Mouse (Mus musculus): ENCODE measurements around the gene Cd68.
A peak's percentile ranks its signal among the peaks of the same experiment; 100 is the strongest.
"Not testable (repeated sequence)": the region's sequence is repeated elsewhere in the genome, so short reads cannot be mapped to it uniquely, and the experiment has no call there.

Gene Cd68

DNA sequence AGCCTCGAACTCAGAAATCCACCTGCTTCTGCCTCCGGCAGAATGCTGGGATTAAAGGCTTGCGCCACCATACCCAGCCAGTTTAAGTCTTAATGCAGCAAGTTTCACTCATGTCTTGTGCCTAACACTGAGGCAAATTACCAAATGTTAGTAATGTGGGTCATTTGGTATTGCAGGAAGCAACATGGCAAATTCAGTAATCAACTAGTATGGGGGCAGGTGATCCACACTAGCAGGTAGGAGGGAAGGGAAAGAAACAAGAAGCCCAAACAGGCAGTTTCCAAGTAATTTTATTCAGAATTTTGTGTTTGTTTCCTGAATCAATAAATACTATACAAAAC lies 682 bp upstream of the Cd68 start:
- DNase-seq (ENCODE audit: low spot score): no peak

DNA sequence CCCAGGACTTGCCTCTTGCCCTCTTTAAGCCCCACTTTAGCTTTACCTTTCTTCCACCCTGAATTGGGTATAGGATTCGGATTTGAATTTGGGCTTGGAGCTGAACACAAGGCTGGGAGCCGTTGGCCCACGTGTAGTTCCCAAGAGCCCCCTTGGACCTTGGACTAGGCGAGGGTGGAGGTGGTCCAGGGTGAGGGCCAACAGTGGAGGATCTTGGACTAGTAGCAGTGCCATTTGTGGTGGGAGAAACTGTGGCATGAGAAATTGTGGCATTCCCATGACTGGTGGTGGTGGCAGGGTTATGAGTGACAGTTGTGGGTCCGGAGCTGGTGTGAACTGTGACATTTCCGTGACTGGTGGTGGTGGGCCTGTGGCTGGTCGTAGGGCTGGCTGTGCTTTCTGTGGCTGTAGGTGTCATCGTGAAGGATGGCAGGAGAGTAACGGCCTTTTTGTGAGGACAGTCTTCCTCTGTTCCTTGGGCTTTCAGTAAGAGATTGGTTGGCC lies 444 bp downstream of the Cd68 start:
- DNase-seq (ENCODE audit: low spot score): no peak

DNA sequence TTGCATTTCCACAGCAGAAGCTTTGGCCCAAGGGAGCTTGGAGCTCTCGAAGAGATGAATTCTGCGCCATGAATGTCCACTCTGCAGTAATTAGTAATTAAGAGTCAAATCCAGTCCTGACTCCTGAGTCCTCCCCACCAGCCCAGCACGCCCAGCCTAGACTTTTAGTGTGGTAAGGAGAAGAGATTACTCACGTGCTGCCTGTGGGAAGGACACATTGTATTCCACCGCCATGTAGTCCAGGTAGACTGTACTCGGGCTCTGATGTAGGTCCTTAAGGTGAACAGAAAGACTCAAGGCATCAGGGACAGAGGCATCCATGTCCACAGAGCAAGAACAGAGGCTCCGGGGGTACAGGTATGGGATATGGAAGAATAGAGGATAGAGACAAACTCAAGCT lies 1.1 kb downstream of the Cd68 start:
- DNase-seq (ENCODE audit: low spot score): no peak

DNA sequence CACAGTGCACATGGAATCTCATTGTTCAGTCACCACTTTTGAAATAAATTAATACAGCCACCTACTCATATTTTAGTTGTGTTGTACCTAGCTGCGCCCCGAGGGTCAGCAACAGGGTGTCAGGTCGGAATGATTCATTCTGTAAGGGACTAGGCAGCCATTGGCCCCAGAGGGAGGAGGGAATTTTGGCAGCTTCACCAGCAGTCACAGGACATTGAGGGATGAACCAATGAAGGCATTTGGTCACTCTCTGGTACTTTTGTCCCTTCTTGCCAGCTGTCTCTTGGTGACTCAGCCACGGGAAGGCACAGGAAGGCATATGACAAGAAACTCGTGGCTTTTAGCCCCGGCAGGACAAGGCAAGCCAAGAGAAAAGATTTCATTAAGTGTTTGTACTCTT lies 2.2 kb downstream of the Cd68 start:
- DNase-seq (ENCODE audit: low spot score): no peak

DNA sequence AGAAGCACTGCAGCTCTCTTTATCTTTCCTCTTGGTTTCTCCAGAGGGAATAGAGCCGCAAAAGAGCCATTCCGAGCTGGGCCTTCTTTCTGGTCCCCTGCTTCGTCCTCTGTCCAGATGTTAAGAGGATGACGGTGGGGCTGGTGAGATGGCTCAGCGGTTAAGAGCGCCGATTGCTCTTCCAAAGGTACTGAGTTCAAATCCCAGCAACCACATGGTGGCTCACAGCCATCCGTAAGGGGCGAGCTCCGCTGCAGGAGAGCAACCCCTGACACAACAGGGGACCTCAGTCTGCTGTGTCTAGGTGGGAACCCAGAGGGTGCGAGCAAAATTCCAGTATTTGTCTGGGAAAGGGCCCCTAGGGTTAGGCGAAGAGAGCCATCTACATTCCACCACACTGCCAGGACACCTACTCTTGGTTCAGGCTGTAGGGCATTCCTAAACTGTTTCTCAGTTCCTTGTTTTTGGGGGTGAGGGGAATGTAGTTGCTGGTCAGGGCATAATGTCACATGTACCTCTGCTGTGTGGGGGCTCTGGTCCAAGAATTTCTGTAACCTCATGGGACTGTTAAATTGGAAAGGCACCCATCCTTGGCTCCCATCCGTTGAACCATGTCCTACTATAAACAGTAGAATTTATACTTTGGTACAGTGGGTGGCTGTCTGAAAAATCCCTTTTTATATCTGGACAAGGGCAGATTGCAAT lies 2.8 kb downstream of the Cd68 start:
- DNase-seq (ENCODE audit: low spot score): no peak

DNA sequence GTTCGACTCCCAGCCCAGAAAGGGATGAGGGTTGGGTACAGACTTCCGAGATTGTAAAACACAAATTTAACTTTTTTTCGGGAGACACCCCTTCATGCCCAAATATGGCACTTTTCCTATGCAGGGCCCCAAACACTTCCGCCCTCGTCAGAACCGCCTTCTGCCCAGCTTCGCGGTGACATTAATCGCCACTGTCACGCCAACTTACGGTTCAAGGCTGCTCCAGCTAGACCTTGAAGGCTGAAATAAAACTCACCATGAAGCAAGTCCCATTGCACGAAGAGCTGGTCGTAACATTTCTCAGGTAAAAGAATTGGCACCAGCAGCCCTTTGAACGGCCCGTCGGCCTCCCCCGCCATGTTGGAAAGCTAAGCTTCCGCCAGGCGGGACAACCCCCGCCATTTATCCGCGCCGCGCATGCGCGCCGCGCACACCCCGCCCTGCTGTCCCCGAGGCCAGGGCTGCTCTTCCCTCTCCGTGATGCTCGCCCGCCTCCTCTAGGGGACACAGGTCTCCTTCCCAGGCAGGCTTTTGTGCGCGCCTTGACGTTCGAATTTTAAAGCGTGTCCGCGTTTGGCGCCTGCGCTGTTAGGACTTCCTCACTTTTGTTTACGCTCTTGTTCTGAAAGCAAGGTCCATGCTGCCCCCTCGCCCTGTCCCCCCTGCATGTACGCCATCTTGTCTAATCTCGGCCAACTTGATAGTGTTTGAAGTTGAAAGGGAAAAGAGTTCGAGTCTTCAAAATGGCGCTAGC lies 3.6 kb downstream of the Cd68 start, which contains the start of gene Mpdu1:
Mpdu1 (minus strand) TSS at position 430 of the 754 bp plus-strand sequence.
- peak; percentile 85 for DNase-seq (ENCODE audit: low spot score)

DNA sequence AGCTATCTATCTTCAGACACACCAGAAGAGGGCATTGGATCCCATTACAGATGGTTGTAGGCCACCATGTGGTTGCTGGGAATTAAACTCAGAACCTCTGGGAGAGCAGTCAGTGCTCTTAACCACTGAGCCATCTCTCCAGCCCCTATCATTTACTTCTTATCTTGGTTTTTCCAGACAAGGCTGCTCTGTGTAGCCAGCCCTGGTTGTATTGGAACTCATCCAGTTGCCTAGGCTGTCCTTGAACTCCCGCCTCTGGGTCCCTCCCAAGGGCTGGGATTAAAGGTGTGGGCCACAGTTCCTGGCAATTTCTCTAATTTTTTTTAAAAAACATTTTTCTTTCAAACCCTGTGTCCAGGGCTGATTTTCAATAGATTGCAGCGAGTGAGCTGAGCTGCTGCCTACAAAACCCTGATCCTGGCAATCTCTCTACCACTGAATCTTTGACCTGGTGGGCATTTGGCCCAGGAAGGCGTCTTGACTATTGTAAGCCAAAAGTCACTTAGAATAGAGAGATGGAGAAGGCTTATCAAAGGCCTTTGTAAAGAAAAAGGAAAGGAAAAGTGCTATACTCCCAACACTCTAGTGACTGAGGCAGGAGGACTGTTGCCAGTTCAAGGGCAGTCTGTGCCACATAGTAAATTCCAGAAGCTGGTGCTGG lies 4.6 kb downstream of the Cd68 start:
- no peak for DNase-seq (ENCODE audit: low spot score)

DNA sequence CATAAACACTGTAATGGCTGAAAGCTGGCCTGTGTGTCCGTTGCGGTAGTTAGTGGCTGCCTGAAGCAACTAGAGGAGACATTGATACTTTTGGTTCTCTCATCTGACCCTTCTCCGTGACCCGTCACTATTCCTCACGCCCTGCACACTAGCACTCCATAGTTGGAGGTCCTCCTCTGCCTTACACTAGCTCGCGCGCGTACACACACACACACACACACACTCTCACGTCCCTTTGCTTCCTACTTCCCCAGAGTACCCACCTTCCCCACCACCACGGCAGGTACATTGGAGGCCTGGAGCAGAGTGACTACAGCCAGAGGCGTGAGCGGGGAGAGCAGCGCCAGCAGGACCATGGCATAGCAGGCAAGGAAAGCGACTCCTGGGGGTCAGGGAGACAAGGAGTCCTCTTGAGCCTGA lies 8.5 kb downstream of the Cd68 start:
- DNase-seq (ENCODE audit: low spot score): no peak

DNA sequence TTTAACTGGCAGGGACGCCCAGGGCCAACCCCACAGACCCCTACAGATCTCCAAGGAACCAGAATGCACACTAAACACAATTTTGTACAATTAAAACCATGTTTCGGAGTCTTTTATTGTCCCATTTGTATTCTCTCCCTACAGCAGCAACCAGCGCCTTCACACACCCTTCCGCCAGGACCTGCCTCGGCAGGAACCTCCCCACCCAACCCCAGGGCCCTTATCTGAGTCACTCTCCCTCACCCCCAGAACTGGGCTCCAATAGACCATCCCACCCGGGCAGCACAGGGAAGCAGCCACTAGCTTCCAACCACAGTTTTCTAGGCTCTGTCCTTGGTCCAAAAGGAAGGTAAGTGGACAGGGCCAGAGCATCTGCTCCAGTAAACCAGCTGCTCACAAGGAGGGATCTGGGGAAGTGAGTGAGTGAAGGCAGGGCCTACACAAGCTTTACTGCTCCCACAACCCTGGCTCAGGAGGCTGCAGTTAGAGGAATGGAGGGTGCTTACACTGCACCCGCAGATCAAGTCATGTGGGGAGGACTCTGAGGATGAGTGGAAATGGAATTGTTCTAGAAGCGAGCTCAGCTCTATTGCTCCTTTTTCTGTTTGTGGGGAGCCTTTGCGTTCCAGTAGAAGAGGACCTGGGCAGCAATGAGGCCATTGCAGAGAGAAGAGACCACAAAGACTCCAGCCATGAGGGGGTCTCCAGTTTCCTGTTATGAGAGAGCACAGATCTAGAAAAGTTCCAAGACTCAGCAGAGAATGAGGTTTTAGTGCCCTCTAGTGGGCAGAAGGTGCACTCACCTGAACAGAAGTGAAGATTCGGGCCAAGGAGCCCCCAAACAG lies 9.1 kb downstream of the Cd68 start:
- no peak for DNase-seq (ENCODE audit: low spot score)

DNA sequence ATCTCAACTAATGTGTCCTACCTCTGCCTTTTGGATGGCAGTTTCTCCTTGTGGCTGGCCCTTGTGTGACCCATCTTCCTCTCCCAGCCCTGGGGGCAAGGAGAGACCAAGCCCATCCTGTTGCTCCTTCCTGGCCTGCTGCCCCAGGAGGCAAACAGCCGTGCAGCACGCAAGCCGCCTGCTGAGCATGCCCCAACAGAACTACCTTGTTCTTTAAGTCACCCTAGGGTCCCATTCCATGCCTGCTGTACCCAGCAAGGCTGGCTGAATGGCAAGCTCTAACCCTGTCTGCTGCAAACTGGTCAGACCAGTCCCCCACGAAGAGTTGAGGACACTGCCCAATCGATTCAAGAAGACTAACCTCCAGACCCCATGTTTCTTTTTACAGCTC lies 9.9 kb downstream of the Cd68 start:
- DNase-seq (ENCODE audit: low spot score): no peak

DNA sequence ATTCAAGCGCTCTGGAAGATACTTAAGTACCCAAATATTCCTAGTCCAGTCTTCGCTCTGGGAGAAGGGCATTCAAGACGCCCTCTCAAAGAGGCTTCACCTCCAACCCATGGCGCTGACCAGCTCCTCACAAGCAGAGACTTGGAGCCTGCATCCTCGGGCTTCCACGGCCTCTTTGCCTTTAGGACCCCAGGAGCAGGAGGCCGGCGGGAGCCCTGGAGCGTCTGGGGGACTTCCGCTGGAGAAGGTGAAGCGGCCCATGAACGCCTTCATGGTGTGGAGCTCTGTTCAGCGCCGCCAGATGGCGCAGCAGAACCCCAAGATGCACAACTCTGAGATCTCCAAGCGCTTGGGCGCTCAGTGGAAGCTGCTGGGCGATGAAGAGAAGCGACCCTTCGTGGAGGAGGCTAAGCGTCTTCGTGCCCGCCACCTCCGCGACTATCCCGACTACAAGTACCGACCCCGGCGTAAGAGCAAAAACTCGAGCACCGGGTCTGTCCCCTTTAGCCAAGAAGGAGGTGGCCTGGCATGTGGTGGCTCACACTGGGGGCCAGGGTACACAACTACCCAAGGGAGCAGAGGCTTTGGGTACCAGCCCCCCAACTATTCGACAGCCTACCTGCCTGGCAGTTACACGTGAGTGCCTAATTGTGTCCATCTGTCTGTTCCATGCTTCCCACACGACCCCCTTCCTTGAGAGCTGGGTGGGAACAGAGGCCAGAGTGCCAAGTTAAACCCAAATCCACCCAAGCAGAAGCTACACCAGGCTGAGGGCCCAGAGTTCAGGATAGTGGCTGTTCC lies 10.5 kb downstream of the Cd68 start, which contains the start of gene Sox15:
Sox15 (plus strand) TSS at position 51 of the 801 bp plus-strand sequence.
- DNase-seq (ENCODE audit: low spot score): no peak

DNA sequence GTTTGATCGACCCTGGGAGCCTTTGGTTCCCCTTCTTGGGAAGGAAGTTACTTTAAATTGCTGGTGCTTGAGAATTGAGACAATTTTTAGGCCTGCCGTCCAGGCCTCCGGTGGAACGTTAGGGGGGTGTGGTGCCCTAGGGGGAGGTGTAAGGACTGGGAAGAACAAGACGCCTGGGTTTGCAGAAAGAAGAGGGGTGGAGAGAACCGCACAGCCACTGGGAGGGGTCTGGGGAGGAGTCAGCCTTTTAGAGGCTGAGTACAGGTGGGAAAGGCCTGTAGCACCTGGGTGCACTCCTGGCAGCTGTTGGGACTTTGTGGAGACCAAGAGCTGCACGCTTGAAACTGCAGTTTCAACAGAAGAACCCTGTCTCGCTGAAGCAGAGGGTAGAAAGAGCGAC lies 11.2 kb downstream of the Cd68 start:
- no peak for DNase-seq (ENCODE audit: low spot score)

DNA sequence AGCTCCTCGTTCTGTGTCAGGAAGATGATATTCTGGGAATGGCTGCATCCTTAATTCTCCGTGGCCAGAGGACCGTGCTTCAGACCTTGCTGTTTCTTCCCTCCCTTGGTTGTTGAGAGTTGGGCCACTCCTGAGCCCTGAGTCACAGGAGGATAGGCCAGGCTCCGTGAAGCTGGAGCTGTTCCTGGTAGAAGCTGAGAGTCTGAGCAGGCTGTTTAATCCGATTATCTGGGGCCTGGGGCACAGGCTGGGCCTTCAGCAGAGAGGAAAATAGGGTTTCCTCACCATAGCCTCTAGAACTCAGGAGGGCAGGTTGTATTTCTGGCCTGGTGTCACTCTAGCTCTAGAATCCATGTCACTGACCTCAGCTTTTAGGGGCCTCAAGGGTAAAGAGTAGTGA lies 12.6 kb downstream of the Cd68 start:
- no peak for DNase-seq (ENCODE audit: low spot score)

DNA sequence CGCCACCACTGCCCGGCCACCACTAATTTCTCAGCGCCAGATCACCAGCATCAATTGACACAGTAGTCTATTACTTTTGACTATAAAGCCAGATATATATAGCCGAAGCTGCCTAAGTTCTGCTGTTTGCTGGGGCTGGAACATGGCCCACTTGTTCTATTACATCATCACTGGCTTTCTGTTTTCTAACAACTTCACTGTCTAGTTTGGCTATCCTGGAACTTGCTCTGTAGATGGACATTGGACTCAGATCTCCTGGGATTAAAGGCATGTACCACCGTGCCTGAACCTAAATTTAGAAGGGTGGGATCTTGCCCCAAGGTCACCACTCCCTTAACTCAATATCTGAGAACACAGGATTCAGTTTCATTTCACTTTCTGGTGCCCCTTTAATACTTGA lies 20.1 kb downstream of the Cd68 start:
- no peak for DNase-seq (ENCODE audit: low spot score)

DNA sequence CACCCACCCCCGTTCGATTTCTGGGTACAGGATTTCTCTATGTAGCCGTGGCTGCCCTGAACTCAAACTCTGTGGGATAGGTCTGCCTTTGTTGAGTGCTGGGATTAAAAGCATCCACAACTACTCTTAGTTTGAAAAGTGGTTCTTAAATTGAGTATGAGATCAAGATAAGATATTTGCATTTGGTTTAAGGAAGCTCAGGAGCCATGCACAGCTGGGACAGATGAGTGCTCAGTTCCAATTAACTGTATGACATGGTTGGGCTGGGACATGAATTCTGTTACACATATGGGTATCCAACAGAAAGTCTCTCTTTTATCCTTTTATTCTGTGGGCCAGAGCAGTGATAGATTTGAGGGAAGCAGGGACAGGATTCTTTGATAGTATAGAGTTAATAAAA lies 30.5 kb downstream of the Cd68 start:
- DNase-seq (ENCODE audit: low spot score): no peak

DNA sequence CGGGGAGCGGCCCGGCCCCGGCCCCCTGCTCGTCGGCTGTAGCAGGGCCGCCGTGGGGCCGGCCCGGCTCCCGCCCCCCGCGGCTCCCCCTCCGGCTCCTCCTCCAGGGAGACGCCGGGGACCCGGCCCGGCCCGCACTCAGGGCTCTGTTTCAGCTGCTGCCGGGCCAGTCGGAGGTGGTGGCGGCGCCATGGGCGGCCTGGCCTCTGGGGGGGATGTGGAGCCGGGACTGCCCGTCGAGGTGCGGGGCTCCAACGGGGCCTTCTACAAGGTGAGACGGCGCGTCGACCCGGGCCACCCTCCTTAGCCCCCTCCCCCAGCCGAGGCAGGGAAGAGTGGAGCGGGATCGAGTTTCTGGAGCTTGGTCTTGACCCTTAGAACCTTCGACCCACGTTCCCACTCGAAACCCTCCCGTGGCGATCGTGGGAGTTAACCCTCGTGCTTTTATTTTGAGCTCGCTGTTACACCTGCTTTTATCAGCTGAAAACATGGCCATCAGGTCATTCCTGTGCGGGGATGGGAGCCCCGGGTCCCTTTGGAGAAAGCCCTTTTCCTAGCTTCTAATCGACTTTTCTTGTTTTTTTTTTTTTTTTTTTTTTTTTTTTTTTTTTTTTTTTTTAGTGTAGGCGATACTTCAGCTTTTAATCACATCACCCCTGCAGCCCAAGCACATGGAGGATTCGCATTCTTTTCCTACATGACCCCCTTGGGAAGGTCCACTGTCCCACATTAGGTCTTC lies 32.7 kb downstream of the Cd68 start:
- DNase-seq (ENCODE audit: low spot score): no peak

DNA sequence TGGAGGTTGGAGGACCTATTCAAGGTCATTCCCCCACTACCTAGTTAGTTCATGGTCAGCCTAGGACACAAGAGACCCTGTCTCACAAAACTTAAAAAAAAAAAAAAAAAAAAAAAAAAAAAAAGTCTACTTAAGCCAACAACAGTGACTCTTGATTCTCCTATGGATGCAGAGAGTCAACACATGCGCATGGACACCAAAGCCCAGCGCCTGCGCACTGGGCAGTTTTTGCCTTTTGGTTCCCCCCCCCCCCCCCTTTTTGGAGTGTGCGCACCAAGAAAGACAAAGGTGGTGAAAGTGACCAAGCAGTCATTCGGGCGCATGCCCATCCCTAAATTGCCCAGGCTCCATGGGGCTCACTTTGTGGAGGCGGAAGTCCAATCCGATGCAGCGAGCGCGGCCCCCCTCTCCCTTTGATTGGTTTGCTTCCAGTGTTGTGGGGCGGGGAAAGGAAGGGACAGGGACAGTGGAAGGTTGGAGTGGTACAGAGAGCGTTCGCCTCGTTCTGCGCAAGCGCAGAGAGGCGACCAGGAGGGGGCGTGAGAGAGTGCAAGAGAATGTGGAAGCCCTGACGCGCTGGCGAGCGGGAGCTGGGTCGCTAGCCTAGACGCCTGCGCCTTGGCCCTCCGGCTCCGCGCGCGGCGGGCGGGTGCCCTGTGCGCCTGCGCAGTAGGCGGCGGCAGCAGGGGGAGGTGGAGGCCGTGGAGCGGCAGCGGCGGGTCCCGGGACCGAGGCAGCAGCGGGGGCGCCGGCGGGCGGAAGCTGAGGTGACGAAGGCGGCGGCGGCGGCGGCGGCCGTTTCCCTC lies 33.5 kb downstream of the Cd68 start, which contains the start of gene Fxr2:
Fxr2 (plus strand) TSS at position 707 of the 806 bp plus-strand sequence.
- peak; percentile 99 for DNase-seq (ENCODE audit: low spot score)

DNA sequence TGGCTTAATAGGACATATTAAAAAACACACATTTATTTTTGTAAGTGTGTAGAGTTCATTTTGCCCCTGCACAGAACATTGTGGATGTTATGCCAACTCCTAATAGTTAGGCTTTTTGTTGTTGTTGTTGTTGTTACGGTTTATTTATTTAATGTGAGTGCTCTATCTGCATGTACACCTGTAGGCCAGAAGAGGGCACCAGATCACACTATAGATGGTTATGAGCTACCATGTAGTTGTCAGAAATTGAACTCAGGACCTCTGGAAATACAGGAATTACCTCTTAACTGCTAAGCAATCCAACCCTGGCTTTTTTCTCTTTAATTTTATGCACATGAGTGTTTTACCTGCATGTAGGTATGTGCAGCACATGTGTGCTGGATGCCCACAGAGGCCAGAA lies 36.2 kb downstream of the Cd68 start:
- no peak for DNase-seq (ENCODE audit: low spot score)

DNA sequence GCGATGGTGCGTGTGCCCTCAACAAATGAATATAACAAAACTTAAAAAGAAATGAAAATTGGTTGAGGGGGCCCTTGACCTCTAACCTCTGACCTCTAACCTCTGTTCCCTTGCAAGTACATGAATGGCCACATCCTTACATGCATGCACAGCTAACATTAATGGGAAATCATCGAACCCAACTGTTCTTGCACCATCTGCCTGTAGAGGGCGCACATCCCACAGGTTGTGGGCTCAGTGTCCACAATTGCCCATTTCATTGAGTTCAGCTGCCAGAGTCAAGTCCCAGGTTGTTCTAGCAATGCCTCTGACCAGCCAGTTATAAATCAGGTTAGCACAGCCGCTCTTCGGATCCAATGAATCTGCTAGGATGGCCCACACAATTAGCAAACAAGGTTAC lies 37.7 kb downstream of the Cd68 start:
- DNase-seq (ENCODE audit: low spot score): no peak

DNA sequence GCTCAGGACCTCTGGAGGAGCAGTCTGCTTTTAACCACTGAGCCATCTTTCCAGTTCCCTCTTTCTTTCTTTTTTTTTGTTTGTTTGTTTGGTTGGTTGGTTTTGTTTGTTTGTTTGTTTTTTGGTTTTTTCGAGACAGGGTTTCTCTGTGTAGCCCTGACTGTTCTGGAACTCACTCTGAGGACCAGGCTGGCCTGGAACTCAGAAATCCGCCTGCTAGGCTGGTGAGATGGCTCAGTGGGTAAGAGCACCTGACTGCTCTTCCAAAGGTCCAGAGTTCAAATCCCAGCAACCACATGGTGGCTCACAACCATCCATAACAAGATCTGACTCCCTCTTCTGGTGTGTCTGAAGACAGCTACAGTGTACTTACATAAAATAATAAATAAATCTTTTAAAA lies 41.6 kb downstream of the Cd68 start:
- DNase-seq (ENCODE audit: low spot score): not testable (repeated sequence)
